Mouse (Mus musculus): ENCODE measurements at regions not wholly inside any gene's neighbourhood (a gene's known extent, or its start where the extent isn't known, plus 50 kb on each side); places are given as distances from the start of the nearest gene placed in this dataset.
A peak's percentile ranks its signal among the peaks of the same experiment; 100 is the strongest.

GRCm38 (mm10) chr3:29890764-29891163 is 657.0 kb downstream of the Mecom start:
- intact Hi-C loops (cut with DNase I), result no loop called here

GRCm38 (mm10) chr3:29890286-29890685 is 657.5 kb downstream of the Mecom start:
- intact Hi-C loops (cut with DNase I), result no loop called here
- DNase-seq (ENCODE audit: extremely low spot score in 1 of 2, low spot score in 2 of 2), result no peak

More at GRCm38 (mm10) chr3:29890764-29891163, 657.0 kb downstream of the Mecom start:
- DNase-seq (ENCODE audit: extremely low spot score in 1 of 2, low spot score in 2 of 2), result no peak

- DNase-seq (ENCODE audit: extremely low spot score in 1 of 2, low spot score in 2 of 2), result no peak
- intact Hi-C loops (cut with DNase I), result no loop called here
Observed at GRCm38 (mm10) chr3:29889638-29890037, 658.2 kb downstream of the Mecom start.

- intact Hi-C loops (cut with DNase I), result no loop called here
- no peak for DNase-seq (ENCODE audit: extremely low spot score in 1 of 2, low spot score in 2 of 2)
Observed at GRCm38 (mm10) chr3:29879966-29880365, 667.8 kb downstream of the Mecom start.

GRCm38 (mm10) chr3:29875768-29876167 is 672.0 kb downstream of the Mecom start:
- DNase-seq (ENCODE audit: extremely low spot score in 1 of 2, low spot score in 2 of 2), result no peak

GRCm38 (mm10) chr3:29862437-29862836 is 685.4 kb downstream of the Mecom start:
- intact Hi-C loops (cut with DNase I), result no loop called here

More at GRCm38 (mm10) chr3:29875768-29876167, 672.0 kb downstream of the Mecom start:
- intact Hi-C loops (cut with DNase I), result no loop called here

GRCm38 (mm10) chr3:29852465-29852864 is 695.3 kb downstream of the Mecom start:
- DNase-seq (ENCODE audit: extremely low spot score in 1 of 2, low spot score in 2 of 2), result no peak
- intact Hi-C loops (cut with DNase I), result no loop called here

More at GRCm38 (mm10) chr3:29862437-29862836, 685.4 kb downstream of the Mecom start:
- DNase-seq (ENCODE audit: extremely low spot score in 1 of 2, low spot score in 2 of 2), result no peak

GRCm38 (mm10) chr3:29835432-29835831 is 712.4 kb downstream of the Mecom start:
- DNase-seq (ENCODE audit: extremely low spot score in 1 of 2, low spot score in 2 of 2), result no peak
- intact Hi-C loops (cut with DNase I), result no loop called here

- DNase-seq (ENCODE audit: extremely low spot score in 1 of 2, low spot score in 2 of 2), result no peak
- intact Hi-C loops (cut with DNase I), result no loop called here
Observed at GRCm38 (mm10) chr3:29834884-29835283, 712.9 kb downstream of the Mecom start.

GRCm38 (mm10) chr3:29831346-29831745 is 716.5 kb downstream of the Mecom start:
- DNase-seq (ENCODE audit: extremely low spot score in 1 of 2, low spot score in 2 of 2), result no peak
- intact Hi-C loops (cut with DNase I), result no loop called here

- DNase-seq (ENCODE audit: extremely low spot score in 1 of 2, low spot score in 2 of 2), result no peak
- intact Hi-C loops (cut with DNase I), result no loop called here
Observed at GRCm38 (mm10) chr3:29822622-29823370, 725.0 kb downstream of the Mecom start.

GRCm38 (mm10) chr3:29816964-29817363 is 730.8 kb downstream of the Mecom start:
- intact Hi-C loops (cut with DNase I), result loop anchor here (10.0 kb wide), 2 partner anchors 698 to 738 kb away; no protein-coding TSS in a partner anchor
- no peak for DNase-seq (ENCODE audit: extremely low spot score in 1 of 2, low spot score in 2 of 2)

GRCm38 (mm10) chr3:29813276-29813675 is 731.5 kb downstream of the Egfem1 start:
- DNase-seq (ENCODE audit: extremely low spot score in 1 of 2, low spot score in 2 of 2), result no peak
- intact Hi-C loops (cut with DNase I), result loop anchor here (10.0 kb wide), 2 partner anchors 702 to 742 kb away; no protein-coding TSS in a partner anchor

- intact Hi-C loops (cut with DNase I), result loop anchor here (10.0 kb wide), 2 partner anchors 702 to 742 kb away; no protein-coding TSS in a partner anchor
- DNase-seq (ENCODE audit: extremely low spot score in 1 of 2, low spot score in 2 of 2), result peak in 1 of 2 experiments; percentile 36
Observed at GRCm38 (mm10) chr3:29812480-29813240, 730.8 kb downstream of the Egfem1 start.

- no peak for DNase-seq (ENCODE audit: extremely low spot score in 1 of 2, low spot score in 2 of 2)
- intact Hi-C loops (cut with DNase I), result no loop called here
Observed at GRCm38 (mm10) chr3:29806046-29806445, 724.2 kb downstream of the Egfem1 start.

GRCm38 (mm10) chr3:29803456-29803855 is 721.6 kb downstream of the Egfem1 start:
- no peak for DNase-seq (ENCODE audit: extremely low spot score in 1 of 2, low spot score in 2 of 2)
- intact Hi-C loops (cut with DNase I), result no loop called here

GRCm38 (mm10) chr3:29801081-29801480 is 719.3 kb downstream of the Egfem1 start:
- intact Hi-C loops (cut with DNase I), result no loop called here

GRCm38 (mm10) chr3:29774365-29774764 is 692.5 kb downstream of the Egfem1 start:
- intact Hi-C loops (cut with DNase I), result no loop called here
- no peak for DNase-seq (ENCODE audit: extremely low spot score in 1 of 2, low spot score in 2 of 2)

More at GRCm38 (mm10) chr3:29801081-29801480, 719.3 kb downstream of the Egfem1 start:
- DNase-seq (ENCODE audit: extremely low spot score in 1 of 2, low spot score in 2 of 2), result no peak

- DNase-seq (ENCODE audit: extremely low spot score in 1 of 2, low spot score in 2 of 2), result no peak
- intact Hi-C loops (cut with DNase I), result no loop called here
Observed at GRCm38 (mm10) chr3:29771194-29771593, 689.4 kb downstream of the Egfem1 start.

GRCm38 (mm10) chr3:29768592-29768991 is 686.8 kb downstream of the Egfem1 start:
- DNase-seq (ENCODE audit: extremely low spot score in 1 of 2, low spot score in 2 of 2), result no peak
- intact Hi-C loops (cut with DNase I), result no loop called here
